Comparison of ENCODE assay signal across 7 mouse cellular contexts in genomic region chr17:8284254-8284661, GRCm38 (mm10). TPM values are rescaled to one million over a fixed set of nuclear protein-coding genes. Genes with fewer than 3 reads are reported as not detected.
DNase-seq lines count a peak whose midpoint lies in the region; ATAC-seq lines count a peak whose summit lies in the region.

No protein-coding gene starts in this region.

- no peaks in the 10 kb centered on the region for H3K27me3 ChIP-seq in intestine, embryonic 14.5 days (replicated peaks; ENCODE audit: control insufficient read depth, insufficient read depth, low read length)

- H3K4me3 ChIP-seq in intestine, embryonic 14.5 days (ENCODE audit: low read depth, low read length): peak overlapping the region; percentile 54

- no peaks in the 10 kb centered on the region for H3K9me3 ChIP-seq in intestine, embryonic 14.5 days (ENCODE audit: control insufficient read depth, low read length)

- no peaks in the 10 kb centered on the region for H3K36me3 ChIP-seq in intestine, embryonic 14.5 days (ENCODE audit: control insufficient read depth, insufficient read depth, low read length)

- WGBS in intestine, embryonic 14.5 days: under 1% methylated on average over 32 of the region's 32 CpGs

- H3K4me2 ChIP-seq in intestine, embryonic 14.5 days (ENCODE audit: low read length): peak overlapping the region; percentile 99

- DNase-seq in adrenal gland, adult 2 months: peak; percentile 67
- DNase-seq in embryo, embryonic 9.5 days (ENCODE audit: extremely low spot score): peak; percentile 29
- DNase-seq in gastrocnemius, postnatal 36 days: peak; percentile 28 to 32
- no peak for DNase-seq in intestine, embryonic 14.5 days (ENCODE audit: low spot score)
- peak; percentile 40 to 45 for DNase-seq in left cerebral cortex, postnatal 36 days (ENCODE audit: low spot score in 2 of 2)
- DNase-seq in right cerebral cortex, postnatal 4 days: peak; percentile 38

- intact Hi-C loops in gastrocnemius, postnatal 36 days (cut with DNase I): no loop called here
- intact Hi-C loops in left cerebral cortex, postnatal 36 days (cut with DNase I): loop anchor here (10.0 kb wide), 1 partner anchor 89 kb away; no protein-coding TSS in a partner anchor

- peaks cover 7% of the 10 kb centered on the region; the same call in 1 of the 2 replicates for H3K4me1 ChIP-seq in intestine, embryonic 14.5 days (replicated peaks; ENCODE audit: control insufficient read depth, insufficient read depth, low read length)

- ATAC-seq in intestine, embryonic 14.5 days (replicated peaks; ENCODE audit: low FRiP score, low TSS enrichment, low read depth): 0 out of 2 replicates have a peak, but pooled peaks have one; percentile 7
- ATAC-seq in megakaryocyte, adult 5-6 weeks (ENCODE audit: poor library complexity, severe bottlenecking): peak; percentile 11

- 0 out of 2 replicates have a peak overlapping the region, but pooled peaks have one; percentile 83 for H3K27ac ChIP-seq in intestine, embryonic 14.5 days (ENCODE audit: low read depth)

- H3K9ac ChIP-seq in intestine, embryonic 14.5 days (ENCODE audit: low read length): peak overlapping the region; percentile 51

RNA-seq across cellular contexts. Expression of gene Mpc1, which starts 1.6 kb away (rescaled TPM):
- 100 to 1,000 TPM; 296 to 304 TPM for total RNA-seq in adrenal gland, adult 2 months (2021)
- 92.5 and 121 TPM in 2 replicates for polyA plus RNA-seq in adrenal gland, adult 2 months (2012; rRNA removed)
- total RNA-seq in gastrocnemius, postnatal 36 days (2021): 100 to 1,000 TPM; 378 to 448 TPM
- 168 and 170 TPM in 2 replicates for polyA plus RNA-seq in intestine, embryonic 14.5 days (2014; fragmentation: Nextera tagmentation; extraction: Ambion mirVana)
- 100 to 1,000 TPM; 166 to 173 TPM for total RNA-seq in left cerebral cortex, postnatal 36 days (2021)
- total RNA-seq in megakaryocyte, adult 5-6 weeks (2015): 198 and 227 TPM in 2 replicates
- 109 and 143 TPM in 2 replicates for total RNA-seq in megakaryocyte, adult 5-6 weeks (2017)

RNA-seq across cellular contexts. Expression of gene Sft2d1, which starts 26.6 kb away (rescaled TPM):
- total RNA-seq in adrenal gland, adult 2 months (2021): 10 to 100 TPM; 32.8 to 39.7 TPM
- 108 and 123 TPM in 2 replicates for polyA plus RNA-seq in adrenal gland, adult 2 months (2012; rRNA removed)
- total RNA-seq in gastrocnemius, postnatal 36 days (2021): 1 to 10 TPM; 5.0 to 5.7 TPM
- 63.8 and 82.2 TPM in 2 replicates for polyA plus RNA-seq in intestine, embryonic 14.5 days (2014; fragmentation: Nextera tagmentation; extraction: Ambion mirVana)
- total RNA-seq in left cerebral cortex, postnatal 36 days (2021): 10 to 100 TPM; 48.0 to 71.2 TPM
- 249 and 340 TPM in 2 replicates for total RNA-seq in megakaryocyte, adult 5-6 weeks (2015)
- 60.2 and 62.4 TPM in 2 replicates for total RNA-seq in megakaryocyte, adult 5-6 weeks (2017)

RNA-seq across cellular contexts. Expression of gene Ccr6, which starts 48.4 kb away (rescaled TPM):
- total RNA-seq in adrenal gland, adult 2 months (2021): not detected
- 0.08 and 0.29 TPM in 2 replicates for polyA plus RNA-seq in adrenal gland, adult 2 months (2012; rRNA removed)
- total RNA-seq in gastrocnemius, postnatal 36 days (2021): not detected
- polyA plus RNA-seq in intestine, embryonic 14.5 days (2014; fragmentation: Nextera tagmentation; extraction: Ambion mirVana): 0.67 and 0.68 TPM in 2 replicates
- total RNA-seq in left cerebral cortex, postnatal 36 days (2021): under 1 TPM in 1 of 2 experiments, not detected in 1; 0.57 TPM
- 0.47 TPM in 1 of 2 replicates, not detected in the other for total RNA-seq in megakaryocyte, adult 5-6 weeks (2015)
- total RNA-seq in megakaryocyte, adult 5-6 weeks (2017): 0.12 and 0.62 TPM in 2 replicates

RNA-seq across cellular contexts. Expression of gene Prr18, which starts 53.0 kb away (rescaled TPM):
- total RNA-seq in adrenal gland, adult 2 months (2021): under 1 TPM; 0.14 to 0.49 TPM
- 0.25 and 0.38 TPM in 2 replicates for polyA plus RNA-seq in adrenal gland, adult 2 months (2012; rRNA removed)
- total RNA-seq in gastrocnemius, postnatal 36 days (2021): under 1 TPM in 1 of 2 experiments, not detected in 1; 0.07 TPM
- polyA plus RNA-seq in intestine, embryonic 14.5 days (2014; fragmentation: Nextera tagmentation; extraction: Ambion mirVana): 0.32 and 0.65 TPM in 2 replicates
- 10 to 100 TPM; 14.4 to 23.3 TPM for total RNA-seq in left cerebral cortex, postnatal 36 days (2021)
- 0.04 and 0.16 TPM in 2 replicates for total RNA-seq in megakaryocyte, adult 5-6 weeks (2015)
- 0.04 and 0.20 TPM in 2 replicates for total RNA-seq in megakaryocyte, adult 5-6 weeks (2017)

Comparison
In these comparisons a context has a peak if more than half of its experiments do, and no peak if none do; other contexts are left out.
1. RNA of gene Sft2d1, which starts 26.6 kb away (total RNA-seq): 60.2 to 340 TPM in megakaryocyte, adult 5-6 weeks, 48.0 to 71.2 TPM in left cerebral cortex, postnatal 36 days and 32.8 to 39.7 TPM in adrenal gland, adult 2 months; 5.0 to 5.7 TPM in gastrocnemius, postnatal 36 days; every median in the first group is over 4 times any median in the second.